Mouse (Mus musculus): ENCODE measurements at regions not wholly inside any gene's neighbourhood (a gene's known extent, or its start where the extent isn't known, plus 50 kb on each side); places are given as distances from the start of the nearest gene placed in this dataset.
A peak's percentile ranks its signal among the peaks of the same experiment; 100 is the strongest.

DNA sequence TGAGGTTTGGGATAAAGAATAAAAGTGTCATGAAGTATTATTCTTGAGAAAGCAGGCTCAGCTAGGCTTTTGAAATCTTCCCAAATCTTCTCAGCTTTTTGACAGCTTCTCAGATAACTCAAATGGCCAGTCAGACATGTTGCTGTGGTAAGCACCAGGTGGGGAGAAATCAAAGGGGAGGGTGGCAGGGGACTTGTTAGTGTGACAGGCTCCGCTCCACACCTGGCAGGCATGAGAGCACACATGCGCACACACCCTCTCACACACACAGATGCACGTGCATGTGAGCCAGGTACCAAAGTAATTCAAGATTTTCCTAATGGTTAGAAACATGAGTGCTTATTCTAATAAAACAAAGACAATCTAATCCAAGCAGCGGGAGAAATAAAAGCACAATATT is 236.1 kb downstream of the 1700129C05Rik start:
- Histone ChIP-seq H3K9ac (replicated peaks; ENCODE audit: low read depth, low read length) (no peak overlapping the region), H3K4me1 (replicated peaks; ENCODE audit: control insufficient read depth, insufficient read depth, low read length) (no peaks in the 10 kb centered on the region), H3K9me3 (ENCODE audit: control insufficient read depth, low read length) (no peaks in the 10 kb centered on the region), H3K4me3 (replicated peaks; ENCODE audit: low read length) (no peak overlapping the region), H3K4me2 (ENCODE audit: low read length) (no peak overlapping the region), H3K27me3 (replicated peaks; ENCODE audit: control insufficient read depth, insufficient read depth, low read length) (no peaks in the 10 kb centered on the region), H3K27ac (ENCODE audit: low read length) (no peak overlapping the region), H3K36me3 (ENCODE audit: control insufficient read depth, insufficient read depth) (no peaks in the 10 kb centered on the region)
- ATAC-seq = no peak
- 74% methylated on average over 4 of the region's 4 CpGs for WGBS

DNA sequence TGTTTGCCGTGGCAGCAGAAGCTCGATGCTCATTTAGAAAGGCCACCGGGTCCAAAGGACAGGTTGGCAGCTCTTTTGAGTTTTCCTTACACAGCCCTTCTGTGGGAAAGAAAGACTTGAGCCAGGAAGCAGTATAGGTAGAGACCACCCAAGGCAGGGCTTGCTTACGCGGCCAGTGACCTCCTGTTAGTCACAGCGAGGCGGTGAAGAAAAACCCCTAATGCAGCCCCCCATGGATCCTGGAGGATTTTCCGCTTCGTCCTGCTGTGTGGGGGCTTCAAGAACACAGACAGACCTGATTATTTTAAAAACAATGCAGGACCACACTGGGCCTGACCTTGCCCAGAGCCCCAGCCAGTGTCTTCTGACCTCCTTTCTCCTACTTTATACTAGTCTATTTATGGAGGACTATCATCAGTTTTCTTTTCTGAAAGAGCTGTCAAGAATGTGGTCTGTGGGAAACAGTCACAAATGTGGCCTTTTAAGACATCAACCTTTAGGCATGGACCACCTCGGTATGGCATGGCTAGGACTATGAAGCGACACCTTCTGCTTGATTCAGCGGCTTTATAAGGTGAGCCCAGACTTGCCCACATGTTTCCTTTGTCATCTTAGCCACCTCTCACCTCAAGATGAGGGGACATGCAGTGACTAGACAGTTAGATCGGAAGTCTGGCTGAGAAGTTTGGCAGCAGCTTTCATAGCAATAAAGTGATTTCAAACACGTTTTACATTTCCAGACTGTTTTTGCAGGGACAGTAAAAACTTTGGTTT is 274.3 kb downstream of the 1700129C05Rik start:
- Histone ChIP-seq H3K36me3 (ENCODE audit: control insufficient read depth, insufficient read depth) (no peaks in the 10 kb centered on the region), H3K27ac (ENCODE audit: low read length) (no peak overlapping the region), H3K27me3 (replicated peaks; ENCODE audit: control insufficient read depth, insufficient read depth, low read length) (peaks cover 2% of the 10 kb centered on the region; the same call in 1 of the 2 replicates), H3K4me3 (replicated peaks; ENCODE audit: low read length) (no peak overlapping the region), H3K4me1 (replicated peaks; ENCODE audit: control insufficient read depth, insufficient read depth, low read length) (peaks cover 10% of the 10 kb centered on the region), H3K9me3 (ENCODE audit: control insufficient read depth, low read length) (no peaks in the 10 kb centered on the region), H3K9ac (replicated peaks; ENCODE audit: low read depth, low read length) (peak overlapping the region; percentile 3; the same call in 1 of the 2 replicates), H3K4me2 (ENCODE audit: low read length) (peak overlapping the region; percentile 45)
- no peak for ATAC-seq
- WGBS = 26% methylated on average over 14 of the region's 14 CpGs

DNA sequence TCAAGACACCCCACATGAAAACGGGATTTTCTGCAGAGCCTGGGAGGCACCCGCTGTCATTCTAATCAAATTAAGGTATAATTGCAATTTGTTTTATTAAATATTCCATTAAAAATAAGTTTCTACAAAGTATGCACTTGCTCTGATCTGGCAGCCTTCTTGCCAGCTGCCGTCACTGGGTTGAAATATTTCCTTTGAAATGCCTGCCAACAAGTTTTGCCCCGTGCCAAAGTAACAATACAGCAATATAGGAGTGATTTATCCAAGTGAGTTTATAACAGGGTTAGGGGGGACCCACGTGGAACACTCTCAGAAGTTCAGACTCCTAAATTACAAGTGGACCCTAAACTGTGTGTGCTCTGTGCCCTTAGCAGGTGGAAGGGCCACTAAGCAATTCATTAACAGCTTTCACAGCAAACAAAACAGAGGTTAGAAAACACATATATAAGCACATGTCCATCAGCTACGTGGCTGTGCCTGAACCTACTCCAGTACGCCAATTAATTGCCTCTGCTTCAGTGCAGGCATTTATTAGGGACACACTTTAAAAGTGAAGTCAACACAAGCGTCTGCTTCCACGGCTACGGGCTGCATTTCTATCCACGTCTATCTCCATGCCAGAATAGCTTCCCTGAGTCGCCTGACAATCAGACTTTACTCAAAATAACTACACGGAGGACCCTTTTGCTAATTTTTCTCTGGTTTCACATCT is 275.1 kb downstream of the 1700129C05Rik start:
- 9% methylated on average over 13 of the region's 13 CpGs for WGBS
- peak overlapping the region; percentile 3; the same call in 1 of the 2 replicates for H3K9ac ChIP-seq (replicated peaks; ENCODE audit: low read depth, low read length)
- H3K27ac ChIP-seq (ENCODE audit: low read length) = no peak overlapping the region
- H3K4me2 ChIP-seq (ENCODE audit: low read length) = peak overlapping the region; percentile 45
- H3K9me3 ChIP-seq (ENCODE audit: control insufficient read depth, low read length) = no peaks in the 10 kb centered on the region
- H3K36me3 ChIP-seq (ENCODE audit: control insufficient read depth, insufficient read depth) = no peaks in the 10 kb centered on the region
- peak; percentile 61 for ATAC-seq
- H3K4me3 ChIP-seq (replicated peaks; ENCODE audit: low read length) = no peak overlapping the region
- peaks cover 2% of the 10 kb centered on the region; the same call in 1 of the 2 replicates for H3K27me3 ChIP-seq (replicated peaks; ENCODE audit: control insufficient read depth, insufficient read depth, low read length)
- peaks cover 10% of the 10 kb centered on the region for H3K4me1 ChIP-seq (replicated peaks; ENCODE audit: control insufficient read depth, insufficient read depth, low read length)

DNA sequence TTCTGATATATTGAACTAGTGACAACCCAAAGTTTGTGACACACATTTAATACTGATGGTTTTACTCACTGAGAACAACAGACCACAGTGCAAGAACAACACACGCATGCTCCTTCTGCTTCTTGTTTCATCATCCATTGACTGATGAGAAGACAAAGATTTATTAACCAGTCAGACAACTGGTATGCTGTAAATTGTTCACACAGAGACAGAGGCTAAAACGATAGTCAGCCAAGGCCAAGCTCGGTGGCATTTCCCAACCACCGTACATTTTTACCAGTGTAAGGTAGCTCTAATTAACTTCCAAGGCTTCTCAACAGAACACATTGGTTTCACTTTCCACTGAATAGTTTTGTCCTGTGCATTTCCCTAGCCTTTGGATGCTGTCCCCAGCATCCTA is 287.8 kb downstream of the 1700129C05Rik start:
- WGBS = 86% methylated on average over 4 of the region's 4 CpGs
- Histone ChIP-seq H3K36me3 (ENCODE audit: control insufficient read depth, insufficient read depth) (no peaks in the 10 kb centered on the region), H3K9ac (replicated peaks; ENCODE audit: low read depth, low read length) (no peak overlapping the region), H3K9me3 (ENCODE audit: control insufficient read depth, low read length) (no peaks in the 10 kb centered on the region), H3K27ac (ENCODE audit: low read length) (no peak overlapping the region), H3K4me1 (replicated peaks; ENCODE audit: control insufficient read depth, insufficient read depth, low read length) (no peaks in the 10 kb centered on the region), H3K27me3 (replicated peaks; ENCODE audit: control insufficient read depth, insufficient read depth, low read length) (no peaks in the 10 kb centered on the region), H3K4me2 (ENCODE audit: low read length) (no peak overlapping the region), H3K4me3 (replicated peaks; ENCODE audit: low read length) (no peak overlapping the region)
- no peak for ATAC-seq

DNA sequence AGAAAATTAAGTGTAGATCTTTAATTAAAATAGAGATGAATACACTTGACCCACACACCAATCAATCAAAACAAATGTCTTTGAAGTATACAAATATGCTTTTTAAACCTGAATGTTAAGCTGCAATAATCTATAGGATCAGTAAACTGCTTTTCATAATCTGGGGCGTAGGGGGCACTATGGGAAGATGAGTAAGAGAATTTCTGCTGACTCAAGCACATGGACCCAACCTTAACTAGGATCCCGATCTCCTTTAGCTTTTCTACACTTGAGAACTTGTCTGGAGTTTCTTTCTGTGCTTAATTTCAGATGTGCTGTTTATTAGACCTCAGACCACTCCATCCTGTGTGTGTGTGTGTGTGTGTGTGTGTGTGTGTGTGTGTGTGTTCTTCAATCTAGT is 298.1 kb downstream of the 1700129C05Rik start:
- 85% methylated on average over 2 of the region's 2 CpGs for WGBS
- Histone ChIP-seq H3K4me2 (ENCODE audit: low read length) (no peak overlapping the region), H3K9me3 (ENCODE audit: control insufficient read depth, low read length) (no peaks in the 10 kb centered on the region), H3K9ac (replicated peaks; ENCODE audit: low read depth, low read length) (no peak overlapping the region), H3K27ac (ENCODE audit: low read length) (no peak overlapping the region), H3K4me1 (replicated peaks; ENCODE audit: control insufficient read depth, insufficient read depth, low read length) (no peaks in the 10 kb centered on the region), H3K4me3 (replicated peaks; ENCODE audit: low read length) (no peak overlapping the region), H3K27me3 (replicated peaks; ENCODE audit: control insufficient read depth, insufficient read depth, low read length) (no peaks in the 10 kb centered on the region), H3K36me3 (ENCODE audit: control insufficient read depth, insufficient read depth) (no peaks in the 10 kb centered on the region)
- no peak for ATAC-seq

DNA sequence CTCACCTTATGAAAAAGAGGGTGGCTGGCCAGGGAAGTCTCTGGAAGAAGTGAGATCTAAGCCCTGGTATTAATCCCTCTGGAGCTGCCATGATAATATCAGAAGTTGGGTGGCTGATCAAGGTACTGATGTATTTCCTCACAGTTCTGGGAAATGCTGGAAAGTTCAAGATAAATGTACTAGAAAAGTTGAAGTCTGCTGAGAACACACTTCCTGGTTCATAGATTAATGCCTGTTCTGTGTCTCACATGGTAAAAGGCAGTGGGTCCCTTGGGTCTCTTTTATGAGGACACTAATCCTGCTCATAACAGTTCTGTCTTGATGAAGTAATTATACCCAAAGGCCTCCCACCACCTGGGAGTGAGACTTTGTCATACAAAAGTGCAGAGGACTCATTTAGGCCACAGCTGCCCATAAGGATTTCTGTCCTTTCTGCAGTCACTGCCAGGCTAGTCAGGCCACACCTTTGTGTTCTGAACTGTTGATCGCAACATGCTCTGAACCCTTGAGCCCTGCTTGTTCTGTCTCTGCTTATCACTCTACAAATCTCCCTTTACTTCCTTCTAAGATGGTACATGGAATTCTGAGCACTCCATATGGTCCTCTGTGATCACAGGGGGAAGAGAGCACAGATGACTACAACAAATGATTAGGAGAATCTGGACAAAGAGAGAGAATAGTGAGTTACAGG is 300.4 kb downstream of the 1700129C05Rik start:
- Histone ChIP-seq H3K9ac (replicated peaks; ENCODE audit: low read depth, low read length) (no peak overlapping the region), H3K4me1 (replicated peaks; ENCODE audit: control insufficient read depth, insufficient read depth, low read length) (no peaks in the 10 kb centered on the region), H3K27ac (ENCODE audit: low read length) (no peak overlapping the region), H3K4me3 (replicated peaks; ENCODE audit: low read length) (no peak overlapping the region), H3K36me3 (ENCODE audit: control insufficient read depth, insufficient read depth) (no peaks in the 10 kb centered on the region), H3K9me3 (ENCODE audit: control insufficient read depth, low read length) (no peaks in the 10 kb centered on the region), H3K4me2 (ENCODE audit: low read length) (no peak overlapping the region), H3K27me3 (replicated peaks; ENCODE audit: control insufficient read depth, insufficient read depth, low read length) (no peaks in the 10 kb centered on the region)
- ATAC-seq = no peak
- 93% methylated on average over 1 of the region's 1 CpGs for WGBS

DNA sequence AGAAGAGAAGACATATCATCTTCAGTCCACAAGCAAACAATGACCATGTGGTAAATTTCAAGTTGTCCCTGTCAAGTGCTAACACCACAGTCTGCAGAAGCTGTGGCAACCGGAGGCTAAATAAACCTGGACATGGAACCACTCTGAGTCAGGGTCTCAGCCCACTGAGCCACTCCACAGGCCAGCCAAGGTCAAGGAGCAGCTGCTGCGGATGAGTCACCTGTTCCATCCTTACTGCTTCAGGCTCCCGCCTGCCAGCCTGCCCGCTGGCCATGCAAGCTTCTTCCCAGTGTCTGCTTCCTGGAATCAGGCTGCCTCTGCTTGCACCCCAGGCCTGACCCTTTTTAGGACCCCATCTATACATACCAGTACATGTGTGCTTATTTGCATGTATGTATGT is 319.8 kb downstream of the 1700129C05Rik start:
- no peak for ATAC-seq
- Histone ChIP-seq H3K36me3 (ENCODE audit: control insufficient read depth, insufficient read depth) (no peaks in the 10 kb centered on the region), H3K9ac (replicated peaks; ENCODE audit: low read depth, low read length) (no peak overlapping the region), H3K27ac (ENCODE audit: low read length) (no peak overlapping the region), H3K27me3 (replicated peaks; ENCODE audit: control insufficient read depth, insufficient read depth, low read length) (no peaks in the 10 kb centered on the region), H3K4me3 (replicated peaks; ENCODE audit: low read length) (no peak overlapping the region), H3K9me3 (ENCODE audit: control insufficient read depth, low read length) (no peaks in the 10 kb centered on the region), H3K4me1 (replicated peaks; ENCODE audit: control insufficient read depth, insufficient read depth, low read length) (no peaks in the 10 kb centered on the region), H3K4me2 (ENCODE audit: low read length) (no peak overlapping the region)
- WGBS = 94% methylated on average over 4 of the region's 4 CpGs

DNA sequence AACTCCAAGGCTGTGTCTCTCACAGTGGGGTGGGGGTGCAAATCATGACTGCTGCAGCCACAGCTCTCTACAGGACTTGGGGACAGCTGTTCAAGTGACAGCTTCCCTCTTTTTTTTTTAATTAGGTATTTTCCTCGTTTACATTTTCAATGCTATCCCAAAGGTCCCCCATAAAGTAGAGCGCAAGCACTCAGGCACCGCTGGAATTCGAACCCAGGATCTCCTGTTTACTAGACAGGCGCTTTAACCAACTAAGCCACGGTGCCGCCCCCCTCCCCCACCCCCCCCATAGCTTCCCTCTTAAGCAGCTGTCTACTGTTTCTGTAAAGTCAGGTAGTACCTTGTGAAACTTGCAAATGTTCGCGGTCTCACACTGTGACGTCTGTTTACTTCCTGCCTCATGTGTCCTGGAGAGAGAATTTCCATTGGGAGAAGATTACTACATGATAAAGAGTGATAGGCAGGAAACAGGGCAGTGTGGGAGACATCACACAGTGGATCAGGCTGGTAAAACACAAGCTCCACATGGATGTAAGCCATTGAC is 324.7 kb downstream of the 1700129C05Rik start:
- H3K4me1 ChIP-seq (replicated peaks; ENCODE audit: control insufficient read depth, insufficient read depth, low read length) = no peaks in the 10 kb centered on the region; the same call in 1 of the 2 replicates
- H3K9me3 ChIP-seq (ENCODE audit: control insufficient read depth, low read length) = no peaks in the 10 kb centered on the region
- no peak for ATAC-seq
- no peak overlapping the region for H3K4me2 ChIP-seq (ENCODE audit: low read length)
- H3K36me3 ChIP-seq (ENCODE audit: control insufficient read depth, insufficient read depth) = no peaks in the 10 kb centered on the region
- no peak overlapping the region for H3K4me3 ChIP-seq (replicated peaks; ENCODE audit: low read length)
- H3K9ac ChIP-seq (replicated peaks; ENCODE audit: low read depth, low read length) = no peak overlapping the region
- no peak overlapping the region for H3K27ac ChIP-seq (ENCODE audit: low read length)
- H3K27me3 ChIP-seq (replicated peaks; ENCODE audit: control insufficient read depth, insufficient read depth, low read length) = no peaks in the 10 kb centered on the region
- 83% methylated on average over 10 of the region's 10 CpGs for WGBS

DNA sequence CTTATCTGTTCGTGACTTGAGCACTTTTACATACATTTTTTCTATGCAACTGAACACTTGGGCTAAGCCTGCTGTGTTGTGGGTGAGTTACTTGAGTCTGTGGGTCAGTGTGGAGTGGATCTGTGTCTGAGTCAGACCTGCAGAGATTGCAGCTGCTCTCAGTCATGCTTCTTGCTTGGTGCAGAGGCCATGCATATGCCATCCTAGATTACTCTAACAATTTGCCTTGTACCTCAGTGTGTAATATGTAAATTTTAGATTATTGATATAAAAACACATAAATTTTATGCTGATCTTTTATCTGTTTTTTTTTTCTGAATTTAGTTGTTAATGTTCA is 326.2 kb downstream of the 1700129C05Rik start:
- WGBS = 59% methylated on average over 1 of the region's 1 CpGs
- Histone ChIP-seq H3K27me3 (replicated peaks; ENCODE audit: control insufficient read depth, insufficient read depth, low read length) (no peaks in the 10 kb centered on the region), H3K9me3 (ENCODE audit: control insufficient read depth, low read length) (no peaks in the 10 kb centered on the region), H3K27ac (ENCODE audit: low read length) (no peak overlapping the region), H3K4me1 (replicated peaks; ENCODE audit: control insufficient read depth, insufficient read depth, low read length) (no peaks in the 10 kb centered on the region; the same call in 1 of the 2 replicates), H3K4me2 (ENCODE audit: low read length) (no peak overlapping the region), H3K9ac (replicated peaks; ENCODE audit: low read depth, low read length) (no peak overlapping the region), H3K36me3 (ENCODE audit: control insufficient read depth, insufficient read depth) (no peaks in the 10 kb centered on the region), H3K4me3 (replicated peaks; ENCODE audit: low read length) (no peak overlapping the region)
- peak; percentile 12; the same call in 1 of the 2 replicates for ATAC-seq
